Mouse (Mus musculus) lung, adult 2 months (tissue): ENCODE measurements around the gene 4930404N11Rik.

Experiments
- CTCF ChIP-seq: fragments of 200-500 bp; IDR thresholded peaks from 2 replicates; pipeline ENCODE4 v1.5.1; 2011; ENCODE audit warnings: mild to moderate bottlenecking, low read length, control low read depth; ENCODE audit not compliant: insufficient read depth
- POLR2A ChIP-seq: fragments of 200-500 bp; IDR thresholded peaks from 2 replicates; pipeline ENCODE4 v1.6.1; 2011; ENCODE audit warnings: low read depth, mild to moderate bottlenecking, control low read depth, low read length, borderline replicate concordance; ENCODE audit errors: extremely low read depth

DNA sequence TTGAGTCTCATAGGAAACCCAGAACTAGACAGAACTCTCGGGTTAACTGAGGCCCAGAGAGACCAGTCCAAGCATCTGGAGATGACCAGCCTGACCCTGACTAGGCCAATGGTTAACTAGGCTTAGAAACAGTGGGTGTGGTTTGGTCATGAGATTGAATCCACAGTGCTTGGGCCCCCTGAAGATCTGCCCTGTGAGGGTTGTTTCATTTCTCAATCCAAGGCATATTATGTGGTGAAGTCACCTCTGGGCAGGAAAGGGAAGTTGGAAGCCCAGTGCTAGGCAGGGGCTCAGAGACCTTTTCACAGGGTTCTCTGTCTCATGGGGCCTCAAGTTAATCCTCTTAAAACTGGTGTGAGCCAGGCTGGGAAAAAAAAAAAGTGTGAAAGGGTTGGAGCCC is 6.8 kb downstream of the 4930404N11Rik start:
- TF ChIP-seq POLR2A: no peak
- TF ChIP-seq CTCF: no peak
